Mouse (Mus musculus) stomach, postnatal 0 days (tissue): ENCODE data around the gene Capn10.
A peak's percentile ranks its signal among the peaks of the same experiment; 100 is the strongest.

Experiments used
- CTCF ChIP-seq: IDR thresholded peaks from 2 replicates; pipeline ENCODE4 v1.5.1; 2016; ENCODE audit warnings: antibody characterized with exemption, low read depth, mild to moderate bottlenecking, moderate library complexity
- EP300 ChIP-seq: optimal IDR thresholded peaks from 2 replicates; pipeline ENCODE3; 2016; ENCODE audit warnings: antibody characterized with exemption

GRCm38 (mm10) chr1:92912286-92912685 is 21.9 kb upstream of the Capn10 start:
- peak; percentile 51 for TF ChIP-seq CTCF
- no peak for TF ChIP-seq EP300
